ENCODE assay signal across 9 mouse cellular contexts in genomic region chr1:34298631-34299184, GRCm38 (mm10).
A peak's percentile ranks its signal among the peaks of the same experiment; 100 is the strongest.
DNase-seq lines count a peak whose midpoint lies in the region; ATAC-seq lines count a peak whose summit lies in the region.
"Had no signal": no experiment of that assay in that cellular context is flagged by ENCODE, and none has a peak within 500 bp of the region (broad histone marks: within the 10 kb centered on the region; RNA-seq: fewer than 3 reads in every experiment).

No protein-coding gene starts in this region.

- 0 out of 2 replicates have a peak, but pooled peaks have one; percentile 35 for ATAC-seq in hindbrain, embryonic 16.5 days
- ATAC-seq in hindbrain, embryonic 13.5 days (ENCODE audit: low FRiP score): no peak
- peak; percentile 83 for ATAC-seq in forebrain, embryonic 14.5 days
- ATAC-seq in granulocyte monocyte progenitor cell, adult 5-6 weeks (replicated peaks; ENCODE audit: poor library complexity, severe bottlenecking): no peak

- no peaks in the 10 kb centered on the region for H3K27me3 ChIP-seq in hindbrain, embryonic 16.5 days (replicated peaks; ENCODE audit: control insufficient read depth, insufficient read depth, low read length)
- no peaks in the 10 kb centered on the region for H3K27me3 ChIP-seq in hindbrain, embryonic 13.5 days
- H3K27me3 ChIP-seq in forebrain, embryonic 14.5 days (replicated peaks; ENCODE audit: control insufficient read depth, insufficient read depth, low read length): no peaks in the 10 kb centered on the region

- no peak overlapping the region for H3K27ac ChIP-seq in hindbrain, embryonic 16.5 days (ENCODE audit: low read depth, low read length)
- no peak overlapping the region for H3K27ac ChIP-seq in hindbrain, embryonic 13.5 days
- H3K27ac ChIP-seq in forebrain, embryonic 14.5 days (ENCODE audit: low read depth, low read length): peak overlapping the region; percentile 44
- H3K27ac ChIP-seq: liver, embryonic 14.5 days had no signal

- peaks cover 5% of the 10 kb centered on the region; the same call in 1 of the 2 replicates for H3K4me1 ChIP-seq in hindbrain, embryonic 16.5 days (ENCODE audit: control insufficient read depth, insufficient read depth, low read depth, low read length)
- H3K4me1 ChIP-seq in hindbrain, embryonic 13.5 days (replicated peaks): peaks cover 13% of the 10 kb centered on the region; the same call in 1 of the 2 replicates
- H3K4me1 ChIP-seq in forebrain, embryonic 14.5 days (ENCODE audit: control insufficient read depth, insufficient read depth, low read length): peaks cover 14% of the 10 kb centered on the region

- no peaks in the 10 kb centered on the region for H3K9me3 ChIP-seq in hindbrain, embryonic 16.5 days (ENCODE audit: control insufficient read depth, low read length)
- no peaks in the 10 kb centered on the region for H3K9me3 ChIP-seq in hindbrain, embryonic 13.5 days
- no peaks in the 10 kb centered on the region for H3K9me3 ChIP-seq in forebrain, embryonic 14.5 days (replicated peaks; ENCODE audit: control insufficient read depth, low read length)

- peak; percentile 91 for DNase-seq in forebrain, embryonic 14.5 days (ENCODE audit: low spot score)
- peak; percentile 19 to 37 for DNase-seq in layer of hippocampus, postnatal 10 days (ENCODE audit: low spot score in 2 of 2)
- DNase-seq in lung, postnatal 4 days: peak; percentile 77 to 84
- DNase-seq in spleen, postnatal 36 days (ENCODE audit: low spot score in 2 of 2): no peak
- DNase-seq in yolk sac, embryonic 10.5 days (ENCODE audit: low spot score): no peak

- peaks cover 39% of the 10 kb centered on the region for H3K36me3 ChIP-seq in hindbrain, embryonic 16.5 days (ENCODE audit: control insufficient read depth, insufficient read depth, low read length)
- H3K36me3 ChIP-seq in hindbrain, embryonic 13.5 days: peaks cover 83% of the 10 kb centered on the region
- peaks cover 50% of the 10 kb centered on the region for H3K36me3 ChIP-seq in forebrain, embryonic 14.5 days (ENCODE audit: control insufficient read depth, insufficient read depth, low read length)

- no peak overlapping the region for H3K9ac ChIP-seq in hindbrain, embryonic 16.5 days (ENCODE audit: low read depth, low read length)
- no peak overlapping the region for H3K9ac ChIP-seq in hindbrain, embryonic 13.5 days
- H3K9ac ChIP-seq in forebrain, embryonic 14.5 days (ENCODE audit: low read length): peak overlapping the region; percentile 5; the same call in 1 of the 2 replicates
- H3K9ac ChIP-seq: liver, embryonic 14.5 days had no signal

- WGBS in hindbrain, embryonic 16.5 days: 52% methylated on average over 18 of the region's 18 CpGs
- WGBS in hindbrain, embryonic 13.5 days: 67% methylated on average over 18 of the region's 18 CpGs
- 27% methylated on average over 18 of the region's 18 CpGs for WGBS in forebrain, embryonic 14.5 days

- H3K4me2 ChIP-seq in hindbrain, embryonic 16.5 days (ENCODE audit: low read length): no peak overlapping the region
- H3K4me2 ChIP-seq in hindbrain, embryonic 13.5 days: no peak overlapping the region
- peak overlapping the region; percentile 34 for H3K4me2 ChIP-seq in forebrain, embryonic 14.5 days (ENCODE audit: low read length)

- H3K4me3 ChIP-seq in hindbrain, embryonic 16.5 days (ENCODE audit: low read length): no peak overlapping the region
- no peak overlapping the region for H3K4me3 ChIP-seq in hindbrain, embryonic 13.5 days
- H3K4me3 ChIP-seq in forebrain, embryonic 14.5 days (ENCODE audit: low read depth, low read length): no peak overlapping the region

Comparison
In these comparisons a context has a peak if more than half of its experiments do, and no peak if none do; other contexts are left out.
1. ATAC-seq: peak in hindbrain, embryonic 16.5 days (single experiment) and forebrain, embryonic 14.5 days (single experiment); none in hindbrain, embryonic 13.5 days (single experiment) and granulocyte monocyte progenitor cell, adult 5-6 weeks (single experiment).
2. DNase-seq: peak in forebrain, embryonic 14.5 days (single experiment), layer of hippocampus, postnatal 10 days (2 of 2) and lung, postnatal 4 days (2 of 2); none in spleen, postnatal 36 days (0 of 2) and yolk sac, embryonic 10.5 days (single experiment).